Mouse (Mus musculus) brain, embryonic 14.5 days (tissue): Measurements from ENCODE around the gene Olfr1107. TPM values are rescaled to one million over a fixed set of nuclear protein-coding genes. Genes with fewer than 3 reads are reported as not detected.

Experiments
- DNase-seq: peaks from one replicate; pipeline ENCODE4 v3.0.0-alpha.2; 2011; ENCODE audit warnings: low read depth
- CTCF ChIP-seq: fragments of 200-500 bp; IDR thresholded peaks from 2 replicates; pipeline ENCODE4 v1.5.1; 2012; ENCODE audit warnings: inconsistent platforms, mild to moderate bottlenecking, moderate library complexity, borderline replicate concordance; ENCODE audit not compliant: insufficient read depth, insufficient read length; ENCODE audit errors: extremely low read depth
- POLR2A ChIP-seq: fragments of 200-500 bp; IDR thresholded peaks from 2 replicates; pipeline ENCODE4 v1.6.1; 2012; ENCODE audit warnings: mild to moderate bottlenecking, inconsistent platforms, borderline replicate concordance; ENCODE audit not compliant: poor library complexity, insufficient read depth, insufficient read length, severe bottlenecking; ENCODE audit errors: extremely low read depth
- polyA plus RNA-seq: library from polyadenylated mRNA; depleted of rRNA; stranded (reverse); fragments of >200 nt; gene quantifications from 2 replicates; pipeline ENCODE4 v1.2.3, GENCODE M21; 2012; rRNA removed

The Olfr1107 gene
- not detected in 2 replicates for polyA plus RNA-seq

GRCm38 (mm10) chr2:87075717-87076116 is at the start of gene Olfr1107:
Olfr1107 (minus strand) TSS chr2:87075817.
- TF ChIP-seq CTCF, result no peak
- TF ChIP-seq POLR2A, result no peak
- no peak for DNase-seq

- no peak for TF ChIP-seq POLR2A
- TF ChIP-seq CTCF, result no peak
- no peak for DNase-seq
These were observed 38.9 kb upstream of the Olfr1107 start, which contains the start of gene Olfr259 for GRCm38 (mm10) chr2:87114467-87114866. Olfr259 (minus strand) TSS chr2:87114567.

GRCm38 (mm10) chr2:87095908-87096307 is 20.3 kb upstream of the Olfr1107 start, which contains the start of gene Olfr1109:
Olfr1109 (minus strand) TSS chr2:87096008.
- no peak for TF ChIP-seq POLR2A
- TF ChIP-seq CTCF, result no peak

GRCm38 (mm10) chr2:87052173-87052572 is 23.4 kb downstream of the Olfr1107 start, which contains the start of gene Olfr1106:
Olfr1106 (minus strand) TSS chr2:87052273.
- TF ChIP-seq POLR2A, result no peak
- no peak for TF ChIP-seq CTCF
- no peak for DNase-seq

More at GRCm38 (mm10) chr2:87095908-87096307, 20.3 kb upstream of the Olfr1107 start, which contains the start of gene Olfr1109:
- DNase-seq, result no peak

DNA sequence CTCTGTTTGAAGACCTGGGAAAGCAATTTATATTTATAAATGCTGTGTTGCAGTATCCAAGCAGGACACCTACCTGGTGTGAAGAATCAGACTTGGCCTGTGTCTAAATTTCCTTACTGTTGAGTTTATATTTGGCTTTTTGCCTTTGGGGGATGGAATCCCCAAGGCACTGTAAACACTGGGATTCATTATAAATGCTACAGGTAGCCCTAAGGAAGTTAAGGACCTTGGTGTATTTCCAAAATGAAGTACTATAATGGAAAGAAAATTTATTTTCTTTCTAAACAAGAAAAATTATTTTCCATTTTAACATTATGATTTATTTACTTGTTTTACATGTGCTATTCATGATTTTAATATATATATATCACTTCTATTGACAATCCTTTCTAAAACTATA is 39.2 kb downstream of the Olfr1107 start, which contains the start of gene Olfr1105:
Gene Olfr1105, minus strand, starts transcription at position 101 of the 400 bp plus-strand sequence.
- TF ChIP-seq POLR2A, result no peak
- no peak for DNase-seq

GRCm38 (mm10) chr2:87026980-87027379 is 48.6 kb downstream of the Olfr1107 start, which contains the start of gene Olfr1104:
Olfr1104 (minus strand) TSS chr2:87027080.
- TF ChIP-seq POLR2A, result no peak
- no peak for TF ChIP-seq CTCF
- DNase-seq, result no peak

Other genes with a start within 250 kb of the Olfr1107 start
- gene Olfr1095, start 224.1 kb downstream of the Olfr1107 start, polyA plus RNA-seq, result not detected in 2 replicates
- not detected in 2 replicates for gene Gm13723, start 201.0 kb downstream of the Olfr1107 start, polyA plus RNA-seq
- not detected in 2 replicates for gene Olfr1097, start 183.6 kb downstream of the Olfr1107 start, polyA plus RNA-seq
- not detected in 2 replicates for gene Olfr1098, start 151.3 kb downstream of the Olfr1107 start, polyA plus RNA-seq
- not detected in 2 replicates for gene Olfr1099, start 115.1 kb downstream of the Olfr1107 start, polyA plus RNA-seq
- gene Olfr1100, start 95.9 kb downstream of the Olfr1107 start, polyA plus RNA-seq, result not detected in 2 replicates
- not detected in 2 replicates for gene Olfr1101, start 84.6 kb downstream of the Olfr1107 start, polyA plus RNA-seq
- gene Olfr1102, start 77.4 kb downstream of the Olfr1107 start, polyA plus RNA-seq, result not detected in 2 replicates
- gene Olfr1104, start 48.7 kb downstream of the Olfr1107 start, polyA plus RNA-seq, result not detected in 2 replicates
- not detected in 2 replicates for gene Olfr1105, start 39.3 kb downstream of the Olfr1107 start, polyA plus RNA-seq
- not detected in 2 replicates for gene Olfr1106, start 23.5 kb downstream of the Olfr1107 start, polyA plus RNA-seq
- not detected in 2 replicates for gene Olfr1109, start 20.2 kb upstream of the Olfr1107 start, polyA plus RNA-seq
- gene Olfr259, start 38.8 kb upstream of the Olfr1107 start, polyA plus RNA-seq, result not detected in 2 replicates
- not detected in 2 replicates for gene Olfr1110, start 64.5 kb upstream of the Olfr1107 start, polyA plus RNA-seq
- gene Olfr1111, start 76.8 kb upstream of the Olfr1107 start, polyA plus RNA-seq, result not detected in 2 replicates
- gene Olfr1112, start 112.0 kb upstream of the Olfr1107 start, polyA plus RNA-seq, result not detected in 2 replicates
- gene Olfr1113, start 133.2 kb upstream of the Olfr1107 start, polyA plus RNA-seq, result not detected in 2 replicates
- not detected in 2 replicates for gene Olfr1115, start 172.2 kb upstream of the Olfr1107 start, polyA plus RNA-seq
- not detected in 2 replicates for gene Olfr1116, start 191.7 kb upstream of the Olfr1107 start, polyA plus RNA-seq
- not detected in 2 replicates for gene Olfr1118, start 231.8 kb upstream of the Olfr1107 start, polyA plus RNA-seq